Mouse (Mus musculus): ENCODE data around the gene St6galnac4.

Gene St6galnac4

GRCm38 (mm10) chr2:32625873-32626694 is 39.2 kb downstream of the St6galnac4 start:
- no peak for DNase-seq (ENCODE audit: low read depth, low spot score)

GRCm38 (mm10) chr2:32627266-32628043 is 40.6 kb downstream of the St6galnac4 start:
- DNase-seq (ENCODE audit: low read depth, low spot score): no peak

GRCm38 (mm10) chr2:32628044-32628550 is 41.2 kb downstream of the St6galnac4 start:
- peak; percentile 69 for DNase-seq (ENCODE audit: low read depth, low spot score)

- DNase-seq (ENCODE audit: low read depth, low spot score): no peak
Measured at GRCm38 (mm10) chr2:32628729-32629128, 41.8 kb downstream of the St6galnac4 start.

DNA sequence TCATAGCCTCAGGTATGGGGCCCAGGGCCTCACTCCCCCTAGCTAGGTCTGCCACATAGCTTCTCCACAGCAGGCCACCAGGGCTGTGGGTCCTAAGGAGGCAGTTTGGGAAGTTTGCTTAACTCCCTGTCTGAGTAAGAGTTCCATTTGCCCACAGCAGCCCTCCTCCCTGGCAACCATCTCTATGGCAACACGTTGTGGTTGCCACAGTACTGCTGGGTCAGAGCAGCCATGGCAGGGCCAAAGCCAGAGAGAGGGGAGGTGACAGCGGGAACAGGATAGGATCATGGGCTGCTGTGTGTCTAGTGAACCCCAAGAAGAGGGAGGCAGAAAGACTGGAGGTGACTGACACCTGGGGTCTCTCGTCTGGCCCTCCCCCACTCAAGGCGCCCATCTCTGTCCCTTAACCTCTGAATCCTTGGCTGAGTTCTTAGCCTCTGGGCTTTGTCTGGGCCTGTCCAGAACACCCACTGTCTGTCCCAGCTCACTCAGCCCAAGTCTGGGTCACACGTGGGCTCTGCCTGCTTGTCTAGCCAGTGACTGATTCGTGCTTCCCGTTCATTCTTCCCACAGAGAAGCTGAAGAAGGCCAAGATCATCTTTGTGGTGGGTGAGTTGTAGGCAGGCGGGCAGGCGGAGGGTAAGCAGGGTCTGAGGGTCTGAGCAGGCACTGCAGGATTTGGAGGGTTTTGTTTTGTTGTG is 42.5 kb downstream of the St6galnac4 start:
- peak; percentile 97 for DNase-seq (ENCODE audit: low read depth, low spot score)

DNA sequence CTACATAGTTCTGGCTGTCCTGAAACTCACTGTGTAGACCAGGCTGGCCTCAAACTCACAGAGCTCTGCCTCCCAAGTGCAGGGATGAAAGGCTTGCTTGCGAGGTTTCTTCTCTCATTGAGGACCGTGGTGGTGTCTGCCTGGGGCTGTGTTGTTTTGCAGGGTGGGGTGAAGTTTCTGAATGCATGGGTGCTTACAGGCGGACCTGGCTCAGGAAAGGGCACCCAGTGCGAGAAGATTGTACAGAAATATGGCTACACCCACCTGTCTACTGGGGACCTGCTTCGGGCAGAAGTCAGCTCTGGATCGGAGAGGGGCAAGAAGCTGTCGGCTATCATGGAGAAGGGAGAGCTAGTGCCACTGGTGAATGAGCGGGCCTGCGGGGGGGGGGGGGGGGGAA is 43.1 kb downstream of the St6galnac4 start:
- DNase-seq (ENCODE audit: low read depth, low spot score): no peak

DNA sequence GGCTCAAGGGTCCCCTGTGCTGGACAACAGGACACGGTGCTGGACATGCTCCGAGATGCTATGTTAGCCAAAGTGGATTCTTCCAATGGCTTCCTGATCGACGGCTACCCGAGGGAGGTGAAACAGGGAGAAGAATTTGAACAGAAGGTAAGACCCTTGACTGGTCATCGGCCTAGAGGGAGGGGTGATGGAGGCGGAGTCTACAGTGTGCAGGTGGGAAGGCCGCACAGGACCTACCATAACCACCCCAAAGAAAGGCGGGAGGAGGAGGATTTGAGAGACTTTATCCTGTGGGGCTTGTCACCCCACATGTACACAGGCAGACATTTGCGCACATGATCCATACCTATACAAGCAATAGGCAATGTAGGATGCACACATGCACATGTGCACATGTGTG is 44.2 kb downstream of the St6galnac4 start:
- no peak for DNase-seq (ENCODE audit: low read depth, low spot score)

DNA sequence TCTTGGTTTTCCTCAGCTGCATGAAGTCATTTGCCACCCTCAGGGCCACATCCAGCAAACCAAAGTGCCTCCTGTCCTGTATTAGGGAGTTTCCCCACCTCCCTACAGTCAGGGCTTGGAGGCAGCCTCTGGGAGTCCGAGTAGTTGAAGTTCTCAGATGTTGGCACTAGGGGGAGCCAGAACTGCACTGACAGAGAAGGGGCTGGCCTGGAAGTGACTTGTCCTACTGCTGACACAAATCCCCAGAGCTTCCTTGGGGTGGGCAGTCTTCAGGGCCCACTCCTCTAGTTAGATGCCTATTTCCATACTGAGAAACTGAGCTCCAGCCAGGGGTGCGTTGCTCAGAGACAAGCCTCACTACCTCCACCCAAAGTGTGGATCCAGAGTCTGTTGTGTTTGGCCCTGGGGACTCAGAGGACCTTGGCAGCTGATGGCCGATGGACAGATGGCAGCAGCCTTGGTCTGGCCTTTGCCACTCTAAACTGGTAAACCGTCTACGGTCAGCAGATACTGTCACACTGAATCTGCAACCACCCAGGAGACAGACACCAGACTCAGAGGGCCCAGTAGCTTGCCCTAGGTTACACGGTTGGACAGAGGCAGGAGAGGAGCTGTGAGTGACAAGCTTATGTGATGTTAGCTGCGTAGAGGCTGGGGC is 45.0 kb downstream of the St6galnac4 start:
- DNase-seq (ENCODE audit: low read depth, low spot score): peak; percentile 91

DNA sequence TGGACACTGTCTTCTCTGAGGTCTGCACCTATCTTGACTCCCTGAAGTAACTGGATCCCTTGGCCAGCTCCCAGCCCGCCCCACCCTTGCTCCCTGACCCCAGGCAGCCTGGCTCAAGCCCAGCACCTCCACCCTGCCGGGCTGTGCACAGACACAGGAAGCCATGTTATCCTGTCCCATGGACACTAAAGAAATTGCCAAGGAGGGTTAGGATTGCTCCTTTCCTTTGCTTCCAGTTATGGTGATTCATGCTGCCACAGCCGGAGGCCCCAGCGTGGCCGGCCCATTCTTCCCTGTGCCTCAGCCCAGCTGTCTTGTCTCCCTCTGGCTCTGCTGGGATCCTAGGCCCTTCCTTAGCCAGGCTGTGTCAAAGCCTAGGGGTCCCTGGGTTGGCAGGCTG is 46.8 kb downstream of the St6galnac4 start:
- no peak for DNase-seq (ENCODE audit: low read depth, low spot score)

DNA sequence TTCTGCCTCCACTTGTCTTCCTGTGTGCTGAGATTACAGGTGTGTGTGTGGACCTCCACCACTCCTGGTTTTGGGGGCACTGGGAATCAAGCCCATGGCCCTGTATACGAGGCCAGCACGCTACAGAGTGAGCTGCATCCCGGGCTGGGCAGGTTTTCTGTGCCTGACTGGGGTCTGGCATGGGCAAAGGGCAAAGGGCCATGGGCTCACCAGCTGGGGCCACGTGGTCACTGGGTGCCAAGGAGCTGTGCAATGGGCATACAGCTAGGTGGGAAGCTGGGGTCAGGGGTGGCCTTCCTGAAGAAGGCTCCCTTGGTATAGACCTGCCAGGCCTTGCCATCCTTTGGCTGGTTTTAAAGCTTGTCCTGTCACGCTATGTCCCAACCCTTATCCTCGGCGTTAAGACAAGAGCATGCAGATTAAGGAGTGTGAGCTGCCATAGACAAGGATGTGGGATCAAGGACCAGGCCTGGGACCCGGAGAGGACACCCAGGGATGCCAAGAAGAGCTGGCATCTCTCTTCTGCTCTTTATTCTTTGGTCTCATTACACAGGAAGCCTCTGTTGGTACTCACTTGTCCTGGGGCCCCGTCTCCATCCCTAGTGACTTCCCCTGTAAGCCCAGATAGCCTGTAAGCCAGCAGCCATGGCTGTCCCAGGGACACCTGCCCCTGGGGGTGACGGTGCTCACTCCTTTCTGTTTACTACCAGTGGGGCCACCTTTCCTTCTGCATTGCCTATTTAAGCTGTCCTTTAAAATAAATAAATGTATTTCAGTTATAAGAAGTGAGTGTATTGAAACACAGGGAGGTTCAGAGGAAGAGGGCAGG is 47.6 kb downstream of the St6galnac4 start:
- DNase-seq (ENCODE audit: low read depth, low spot score): no peak

- no peak for DNase-seq (ENCODE audit: low read depth, low spot score)
Measured at GRCm38 (mm10) chr2:32636617-32637016, 49.7 kb downstream of the St6galnac4 start.

DNA sequence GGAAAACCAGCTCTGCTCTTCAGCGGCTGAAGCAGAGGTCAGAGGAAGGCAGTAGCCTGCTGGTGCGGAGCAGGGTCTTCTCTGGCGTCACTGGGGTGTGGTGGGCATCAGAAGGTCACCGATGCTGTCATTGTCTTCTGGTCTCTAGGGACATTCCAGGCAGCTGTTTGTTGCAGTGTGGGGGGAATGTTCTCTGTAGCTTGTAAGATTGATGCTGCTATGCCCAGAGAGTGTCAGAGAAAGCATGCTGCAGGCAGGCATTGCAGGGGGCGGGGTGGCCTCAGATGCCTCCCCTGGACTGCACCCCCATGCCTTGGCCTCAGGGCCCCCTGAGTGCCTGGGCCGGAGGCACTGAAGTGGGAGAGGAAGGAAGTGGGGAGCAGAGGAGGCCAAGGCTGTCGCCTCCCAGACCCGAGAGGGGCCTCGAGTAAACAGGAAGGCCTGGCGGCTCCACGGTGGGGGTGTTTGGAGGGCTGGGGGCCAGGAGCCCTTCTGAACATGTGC is 50.9 kb downstream of the St6galnac4 start:
- DNase-seq (ENCODE audit: low read depth, low spot score): peak; percentile 44

GRCm38 (mm10) chr2:32639632-32640031 is 52.7 kb downstream of the St6galnac4 start:
- DNase-seq (ENCODE audit: low read depth, low spot score): no peak

- peak; percentile 35 for DNase-seq (ENCODE audit: low read depth, low spot score)
Measured at GRCm38 (mm10) chr2:32640550-32641051, 53.7 kb downstream of the St6galnac4 start.

- DNase-seq (ENCODE audit: low read depth, low spot score): no peak
Measured at GRCm38 (mm10) chr2:32641810-32642209, 54.9 kb downstream of the St6galnac4 start.

DNA sequence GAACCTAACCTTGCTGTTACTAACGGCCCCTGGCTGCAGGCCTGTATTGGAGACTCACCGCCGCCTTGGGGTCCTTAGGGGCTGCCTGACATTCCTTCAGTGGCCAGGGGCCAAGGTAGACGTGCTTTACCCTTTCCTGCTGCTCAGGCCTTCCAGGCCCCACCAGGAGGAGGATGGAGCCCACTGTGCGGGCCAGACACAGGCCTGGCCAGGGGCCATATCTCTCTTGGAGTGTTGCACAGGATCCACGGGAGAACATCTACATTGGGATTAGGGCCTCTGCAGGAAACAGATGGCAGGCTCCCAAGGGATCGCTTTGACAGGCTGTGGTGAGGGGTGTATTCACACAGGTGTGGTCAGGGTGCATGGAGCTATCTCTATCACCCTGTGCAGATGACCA is 55.9 kb downstream of the St6galnac4 start:
- DNase-seq (ENCODE audit: low read depth, low spot score): no peak

GRCm38 (mm10) chr2:32644083-32644482 is 57.2 kb downstream of the St6galnac4 start:
- DNase-seq (ENCODE audit: low read depth, low spot score): no peak

DNA sequence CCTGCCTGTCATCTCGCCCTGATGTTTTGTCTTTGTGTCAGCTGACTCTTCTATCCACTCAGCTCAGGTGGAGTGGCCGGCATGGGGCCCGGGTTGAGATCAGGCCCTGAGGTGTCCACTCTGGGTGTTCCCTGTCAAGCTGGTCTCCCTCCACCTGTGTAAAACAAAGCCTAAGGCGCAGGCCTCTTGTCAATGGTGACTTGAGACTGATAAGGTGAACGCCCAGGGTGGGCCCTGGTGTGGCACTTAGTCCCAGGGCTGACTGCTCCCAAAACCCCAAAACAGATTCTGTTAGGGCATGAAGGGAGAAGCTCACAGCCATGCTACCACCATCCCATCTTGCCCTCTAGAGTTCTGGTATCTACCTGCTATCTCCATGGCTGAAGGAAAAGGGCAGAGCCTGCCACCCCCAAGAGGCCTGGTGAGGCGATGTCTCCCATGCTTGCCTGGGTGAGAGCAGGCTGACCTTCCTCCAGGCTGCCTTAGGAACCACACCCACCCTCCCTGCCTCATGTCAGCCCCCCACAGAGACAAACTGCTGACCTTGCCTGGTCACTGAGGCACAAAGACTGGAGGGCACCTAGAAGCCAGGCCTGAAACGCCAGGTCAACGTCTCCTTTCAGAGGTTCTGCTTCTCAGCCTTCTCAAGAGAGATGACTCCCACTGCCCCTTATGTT is 58.0 kb downstream of the St6galnac4 start:
- no peak for DNase-seq (ENCODE audit: low read depth, low spot score)

DNA sequence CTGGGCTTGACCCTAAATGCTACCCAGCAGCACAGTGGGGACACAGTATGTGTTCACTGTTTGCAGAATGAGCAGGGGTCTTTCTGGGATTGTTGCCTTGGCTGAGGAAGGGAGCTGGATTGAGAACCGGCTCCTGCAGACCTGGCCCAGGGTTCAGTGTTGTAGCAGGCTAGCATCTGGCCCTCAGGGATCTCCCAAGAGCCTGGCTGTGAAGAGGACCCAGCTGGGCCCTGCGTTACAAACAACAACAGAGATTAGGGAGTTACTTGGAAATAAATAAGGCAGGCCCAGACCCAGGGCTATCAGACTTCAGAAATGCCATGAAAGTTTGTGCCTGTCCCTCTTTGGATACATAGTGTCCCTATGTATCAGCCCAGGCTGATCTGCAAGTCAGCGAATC is 58.8 kb downstream of the St6galnac4 start:
- no peak for DNase-seq (ENCODE audit: low read depth, low spot score)

All from ZHBTc4 (cell line).